Mouse (Mus musculus) liver, embryonic 15.5 days (tissue): ENCODE measurements around the gene Catip. TPM values are rescaled to one million over a fixed set of nuclear protein-coding genes. Genes with fewer than 3 reads are reported as not detected.
A peak's percentile ranks its signal among the peaks of the same experiment; 100 is the strongest.
"Not testable (repeated sequence)": the region's sequence is repeated elsewhere in the genome, so short reads cannot be mapped to it uniquely, and the experiment has no call there.

Experiments
- ATAC-seq: fragments of 200-750 bp; cut with Nextera tagmentation; 2 replicates; pipeline ENCODE4 v1.8.0; 2017; ENCODE audit warnings: moderate number of reproducible peaks, mild to moderate bottlenecking, moderate library complexity; ENCODE audit not compliant: insufficient read depth
- H3K27ac ChIP-seq: fragments of 300-500 bp; sonication (generic); replicated peaks from 2 replicates; pipeline ENCODE4 v1.5.1; 2015; ENCODE audit warnings: mild to moderate bottlenecking, inconsistent platforms
- H3K27me3 ChIP-seq: fragments of 300-500 bp; sonication (generic); 2 replicates; pipeline ENCODE4 v1.6.1; 2015; ENCODE audit warnings: mild to moderate bottlenecking, inconsistent platforms
- H3K36me3 ChIP-seq: fragments of 300-500 bp; sonication (generic); replicated peaks from 2 replicates; pipeline ENCODE4 v1.6.1; 2015; ENCODE audit warnings: moderate library complexity, mild to moderate bottlenecking, inconsistent platforms
- H3K4me1 ChIP-seq: fragments of 300-500 bp; sonication (generic); replicated peaks from 2 replicates; pipeline ENCODE4 v1.6.1; 2015; ENCODE audit warnings: inconsistent platforms
- H3K4me2 ChIP-seq: fragments of 300-500 bp; sonication (generic); 2 replicates; pipeline ENCODE4 v1.6.1; 2015; ENCODE audit warnings: moderate library complexity, mild to moderate bottlenecking, inconsistent platforms
- H3K4me3 ChIP-seq: fragments of 300-500 bp; sonication (generic); replicated peaks from 2 replicates; pipeline ENCODE4 v1.5.1; 2015; ENCODE audit warnings: mild to moderate bottlenecking, inconsistent platforms
- H3K9ac ChIP-seq: fragments of 300-500 bp; sonication (generic); 2 replicates; pipeline ENCODE4 v1.6.1; 2015; ENCODE audit warnings: moderate library complexity, mild to moderate bottlenecking, inconsistent platforms
- H3K9me3 ChIP-seq: fragments of 300-500 bp; sonication (generic); replicated peaks from 2 replicates; pipeline ENCODE4 v1.6.1; 2016; ENCODE audit warnings: inconsistent platforms
- WGBS: fragments of 180-500 bp; shearing (Covaris S2); methylation state at CpG from one replicate; pipeline ENCODE4 v1.1.7; 2015; ENCODE audit warnings: mixed read lengths; ENCODE audit not compliant: insufficient replicate concordance; 5-methylcytosine and 5-hydroxymethylcytosine counted together
- polyA plus RNA-seq: library from polyadenylated mRNA; unstranded; fragments of >200 nt; fragmentation: Nextera tagmentation; extraction: Ambion mirVana; gene quantifications from 2 replicates; pipeline ENCODE4 v1.2.1, GENCODE M21; 2015

The Catip gene
- polyA plus RNA-seq, 1 experiment from 2014 or later, result not detected

DNA sequence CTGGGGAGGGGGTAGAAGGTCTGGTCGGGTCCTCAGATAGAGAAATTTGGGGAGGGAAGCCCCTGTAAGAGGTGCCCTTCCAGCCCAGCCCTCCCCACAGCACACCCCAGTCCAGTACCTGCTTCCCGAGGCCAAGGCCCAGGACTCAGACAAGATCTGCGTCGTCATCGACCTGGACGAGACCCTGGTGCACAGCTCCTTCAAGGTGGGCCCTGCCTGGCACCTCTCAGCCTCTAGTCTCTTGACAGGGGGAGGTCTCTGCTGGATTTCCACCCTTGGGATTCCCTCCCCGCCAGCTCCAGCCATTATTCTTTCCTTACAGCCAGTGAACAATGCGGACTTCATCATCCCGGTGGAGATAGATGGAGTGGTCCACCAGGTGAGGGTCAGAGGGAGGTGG, 31.8 kb downstream of the Catip start:
- peak overlapping the region; percentile 95; the same call in 1 of the 2 replicates for H3K9ac ChIP-seq
- 86% methylated on average over 9 of the region's 9 CpGs for WGBS
- ATAC-seq, result no peak

GRCm38 (mm10) chr1:74394311-74394710, 32.4 kb downstream of the Catip start:
- Histone ChIP-seq H3K27ac (peak overlapping the region; percentile 16), H3K4me2 (no peak overlapping the region), H3K4me3 (no peak overlapping the region), H3K27me3 (no peaks in the 10 kb centered on the region), H3K36me3 (peaks cover 25% of the 10 kb centered on the region), H3K9ac (no peak overlapping the region), H3K9me3 (no peaks in the 10 kb centered on the region), H3K4me1 (peaks cover 76% of the 10 kb centered on the region)
- no peak for ATAC-seq
- WGBS, result 80% methylated on average over 9 of the region's 9 CpGs

More for the DNA sequence above, 31.8 kb downstream of the Catip start:
- Histone ChIP-seq H3K4me2 (peak overlapping the region; percentile 98), H3K27ac (peak overlapping the region; percentile 97), H3K27me3 (no peaks in the 10 kb centered on the region), H3K36me3 (peaks cover 25% of the 10 kb centered on the region), H3K4me1 (peaks cover 76% of the 10 kb centered on the region), H3K4me3 (peak overlapping the region; percentile 94; the same call in 1 of the 2 replicates), H3K9me3 (no peaks in the 10 kb centered on the region)

DNA sequence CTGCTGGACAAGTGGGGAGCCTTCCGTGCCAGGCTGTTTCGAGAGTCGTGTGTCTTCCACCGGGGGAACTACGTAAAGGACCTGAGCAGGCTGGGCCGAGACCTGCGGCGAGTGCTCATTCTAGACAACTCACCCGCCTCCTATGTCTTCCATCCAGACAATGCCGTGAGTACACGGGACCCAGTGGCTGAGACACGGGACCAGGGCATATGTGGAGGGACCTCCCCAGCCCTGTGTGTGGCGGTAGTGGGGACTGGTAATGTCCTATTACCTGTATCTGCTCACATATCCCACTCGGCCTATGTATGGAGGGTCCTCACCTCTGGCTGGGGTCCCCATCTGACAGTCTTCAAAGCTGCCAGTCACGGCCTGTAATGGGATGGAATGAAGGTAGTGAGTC, 33.0 kb downstream of the Catip start:
- WGBS, result 90% methylated on average over 15 of the region's 15 CpGs
- peak overlapping the region; percentile 16; the same call in 1 of the 2 replicates for H3K27ac ChIP-seq
- H3K4me1 ChIP-seq, result peaks cover 74% of the 10 kb centered on the region
- H3K4me2 ChIP-seq, result no peak overlapping the region; the same call in 1 of the 2 replicates
- H3K27me3 ChIP-seq, result no peaks in the 10 kb centered on the region
- no peak overlapping the region for H3K4me3 ChIP-seq
- H3K36me3 ChIP-seq, result peaks cover 25% of the 10 kb centered on the region
- no peaks in the 10 kb centered on the region for H3K9me3 ChIP-seq
- no peak overlapping the region for H3K9ac ChIP-seq
- no peak for ATAC-seq

- H3K4me1 ChIP-seq, result peaks cover 72% of the 10 kb centered on the region
Measured at GRCm38 (mm10) chr1:74395290-74395689, 33.4 kb downstream of the Catip start.

DNA sequence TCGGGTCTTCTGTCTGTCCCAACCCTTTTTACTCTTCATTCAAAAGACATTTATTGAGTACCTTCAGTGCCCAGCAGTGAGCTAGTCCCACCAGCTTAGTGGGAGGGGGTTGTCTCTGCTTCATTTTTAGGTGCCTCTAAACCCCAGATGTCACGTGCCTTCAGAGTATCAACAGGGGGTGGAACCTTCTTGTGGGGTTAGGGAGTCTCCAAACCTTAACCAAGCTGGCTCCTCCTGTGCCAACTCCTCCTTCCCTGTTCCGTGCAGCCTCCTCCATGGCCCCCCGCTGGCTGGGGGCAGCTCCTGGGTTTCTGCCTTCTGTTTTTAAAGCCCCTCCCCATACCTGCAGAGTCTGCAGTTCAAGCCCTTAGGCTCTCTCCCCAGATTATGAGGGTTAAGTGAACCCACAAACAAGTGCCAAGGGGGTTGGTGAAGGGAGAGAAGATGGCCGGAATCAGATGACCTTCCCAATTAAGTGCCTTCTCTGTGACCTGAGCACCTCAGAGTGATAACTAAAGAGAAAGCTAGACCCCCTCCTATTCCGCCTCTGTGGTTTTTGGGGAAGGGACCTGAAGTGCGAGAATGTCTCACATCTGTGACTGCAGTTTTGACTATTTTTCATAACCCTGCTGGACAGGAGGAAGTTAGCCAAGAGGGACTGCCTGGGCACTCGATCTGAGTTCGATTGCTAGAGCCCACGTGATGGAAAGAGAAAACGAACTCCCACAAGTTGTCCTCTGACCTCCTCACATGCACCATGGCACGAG, 34.7 kb downstream of the Catip start:
- not testable (repeated sequence) for H3K9me3 ChIP-seq, H3K27me3 ChIP-seq, ATAC-seq
- H3K9ac ChIP-seq, result peak overlapping the region; percentile 61
- H3K4me2 ChIP-seq, result peak overlapping the region; percentile 86
- WGBS, result 4% methylated on average over 12 of the region's 12 CpGs
- peaks cover 25% of the 10 kb centered on the region for H3K36me3 ChIP-seq
- H3K4me3 ChIP-seq, result peak overlapping the region; percentile 60
- H3K27ac ChIP-seq, result peak overlapping the region; percentile 92
- peaks cover 78% of the 10 kb centered on the region for H3K4me1 ChIP-seq

More at GRCm38 (mm10) chr1:74395290-74395689, 33.4 kb downstream of the Catip start:
- Histone ChIP-seq H3K36me3 (peaks cover 25% of the 10 kb centered on the region), H3K9ac (no peak overlapping the region), H3K4me3 (no peak overlapping the region), H3K27ac (peak overlapping the region; percentile 16; the same call in 1 of the 2 replicates), H3K4me2 (no peak overlapping the region), H3K27me3 (no peaks in the 10 kb centered on the region), H3K9me3 (no peaks in the 10 kb centered on the region)
- WGBS, result 83% methylated on average over 13 of the region's 13 CpGs
- ATAC-seq, result no peak

- under 1% methylated on average over 41 of the region's 41 CpGs for WGBS
- Histone ChIP-seq H3K27me3 (no peaks in the 10 kb centered on the region), H3K4me1 (peaks cover 83% of the 10 kb centered on the region), H3K36me3 (peaks cover 25% of the 10 kb centered on the region), H3K4me3 (peak overlapping the region; percentile 60), H3K27ac (peak overlapping the region; percentile 92), H3K9me3 (no peaks in the 10 kb centered on the region), H3K4me2 (peak overlapping the region; percentile 86), H3K9ac (peak overlapping the region; percentile 61)
- ATAC-seq, result peak; percentile 91
Measured at GRCm38 (mm10) chr1:74397268-74397918, 35.5 kb downstream of the Catip start.

DNA sequence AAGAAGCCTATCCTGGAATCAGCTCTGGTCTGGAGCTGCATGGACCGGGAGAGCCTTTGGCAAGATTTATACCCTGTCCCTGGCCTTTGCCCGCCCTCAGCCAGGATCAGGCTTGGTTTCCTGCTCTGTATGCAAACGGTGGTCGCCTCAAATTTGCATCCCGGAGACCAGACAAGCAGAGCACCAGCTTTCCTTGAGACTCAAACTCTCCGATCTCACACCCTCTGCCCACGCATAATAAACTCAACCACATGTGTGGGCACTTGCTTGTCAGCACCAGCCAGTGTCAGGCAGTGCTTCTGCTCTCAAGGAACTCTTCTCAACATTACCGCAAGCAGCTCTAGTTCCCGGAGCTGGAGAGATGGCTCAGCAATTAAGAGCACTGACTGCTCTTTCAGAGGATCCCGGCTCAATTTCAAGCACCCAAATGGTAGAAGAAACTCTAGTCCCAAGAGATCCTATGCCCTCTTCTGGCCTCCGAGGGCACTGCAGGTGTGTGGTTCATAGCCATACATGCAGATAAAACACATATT, 36.1 kb downstream of the Catip start:
- H3K4me2 ChIP-seq, result peak overlapping the region; percentile 86
- H3K9ac ChIP-seq, result peak overlapping the region; percentile 61
- 2% methylated on average over 11 of the region's 11 CpGs for WGBS
- peak overlapping the region; percentile 60 for H3K4me3 ChIP-seq
- peak; percentile 16 for ATAC-seq
- peak overlapping the region; percentile 92 for H3K27ac ChIP-seq
- peaks cover 78% of the 10 kb centered on the region for H3K4me1 ChIP-seq
- H3K9me3 ChIP-seq, result no peaks in the 10 kb centered on the region
- no peaks in the 10 kb centered on the region for H3K27me3 ChIP-seq
- H3K36me3 ChIP-seq, result peaks cover 25% of the 10 kb centered on the region

- 73% methylated on average over 3 of the region's 3 CpGs for WGBS
- Histone ChIP-seq H3K36me3 (no peaks in the 10 kb centered on the region), H3K4me3 (peak overlapping the region; percentile 10; the same call in 1 of the 2 replicates)
Measured at GRCm38 (mm10) chr1:74400531-74400930, 38.6 kb downstream of the Catip start.

GRCm38 (mm10) chr1:74401015-74401702, 39.3 kb downstream of the Catip start:
- no peak for ATAC-seq
- peaks cover 54% of the 10 kb centered on the region for H3K4me1 ChIP-seq
- peak overlapping the region; percentile 35; the same call in 1 of the 2 replicates for H3K9ac ChIP-seq
- no peaks in the 10 kb centered on the region for H3K36me3 ChIP-seq
- H3K27me3 ChIP-seq, result no peaks in the 10 kb centered on the region
- H3K4me2 ChIP-seq, result peak overlapping the region; percentile 63
- WGBS, result 33% methylated on average over 16 of the region's 16 CpGs
- H3K4me3 ChIP-seq, result peak overlapping the region; percentile 10; the same call in 1 of the 2 replicates
- no peaks in the 10 kb centered on the region for H3K9me3 ChIP-seq
- peak overlapping the region; percentile 70 for H3K27ac ChIP-seq

More at GRCm38 (mm10) chr1:74400531-74400930, 38.6 kb downstream of the Catip start:
- no peak overlapping the region for H3K9ac ChIP-seq
- no peaks in the 10 kb centered on the region for H3K27me3 ChIP-seq
- H3K4me2 ChIP-seq, result peak overlapping the region; percentile 63
- no peak for ATAC-seq
- no peaks in the 10 kb centered on the region for H3K9me3 ChIP-seq
- peaks cover 54% of the 10 kb centered on the region for H3K4me1 ChIP-seq
- H3K27ac ChIP-seq, result peak overlapping the region; percentile 70

GRCm38 (mm10) chr1:74404206-74404605, 42.3 kb downstream of the Catip start:
- Histone ChIP-seq H3K27me3 (no peaks in the 10 kb centered on the region), H3K4me2 (no peak overlapping the region), H3K4me1 (peaks cover 32% of the 10 kb centered on the region), H3K27ac (no peak overlapping the region), H3K9ac (no peak overlapping the region), H3K9me3 (no peaks in the 10 kb centered on the region), H3K36me3 (no peaks in the 10 kb centered on the region), H3K4me3 (no peak overlapping the region)
- 68% methylated on average over 4 of the region's 4 CpGs for WGBS
- no peak for ATAC-seq
